In genomic region chr9:24776487-24776886, GRCm38 (mm10) we compare ENCODE assay signal across 16 mouse cellular contexts. TPM values are rescaled to one million over a fixed set of nuclear protein-coding genes. Genes with fewer than 3 reads are reported as not detected.
A peak's percentile ranks its signal among the peaks of the same experiment; 100 is the strongest.
DNase-seq lines count a peak whose midpoint lies in the region; ATAC-seq lines count a peak whose summit lies in the region.
"Had no signal": no experiment of that assay in that cellular context is flagged by ENCODE, and none has a peak within 500 bp of the region (broad histone marks: within the 10 kb centered on the region; RNA-seq: fewer than 3 reads in every experiment).

No protein-coding gene starts in this region.

- WGBS in midbrain, embryonic 11.5 days: under 1% methylated on average over 9 of the region's 9 CpGs
- WGBS in midbrain, embryonic 15.5 days: under 1% methylated on average over 9 of the region's 9 CpGs
- 5% methylated on average over 9 of the region's 9 CpGs for WGBS in heart, embryonic 14.5 days

- peaks cover 16% of the 10 kb centered on the region for H3K4me1 ChIP-seq in midbrain, embryonic 11.5 days (ENCODE audit: control insufficient read depth, insufficient read depth, low read length)
- H3K4me1 ChIP-seq in midbrain, embryonic 15.5 days: peaks cover 26% of the 10 kb centered on the region
- H3K4me1 ChIP-seq in heart, embryonic 14.5 days (ENCODE audit: control insufficient read depth in 2 of 2, insufficient read depth in 2 of 2, low read length in 2 of 2): peaks cover 10 to 40% of the 10 kb centered on the region in 2 experiments

- H3K36me3 ChIP-seq in midbrain, embryonic 11.5 days (ENCODE audit: control insufficient read depth, insufficient read depth, low read length): no peaks in the 10 kb centered on the region
- H3K36me3 ChIP-seq in midbrain, embryonic 15.5 days (replicated peaks): no peaks in the 10 kb centered on the region
- H3K36me3 ChIP-seq in heart, embryonic 14.5 days (ENCODE audit: control insufficient read depth, insufficient read depth, low read length): peaks cover 4% of the 10 kb centered on the region; the same call in 1 of the 2 replicates
- H3K36me3 ChIP-seq: intestine, embryonic 15.5 days had no signal

- no peak overlapping the region for H3K4me3 ChIP-seq in midbrain, embryonic 11.5 days (ENCODE audit: low read depth, low read length)
- H3K4me3 ChIP-seq in midbrain, embryonic 15.5 days: no peak overlapping the region
- peak overlapping the region; percentile 19 to 50; a peak in 3 of 4 replicates for H3K4me3 ChIP-seq in heart, embryonic 14.5 days (ENCODE audit: control insufficient read depth in 1 of 2, insufficient read depth in 1 of 2, low read depth in 1 of 2, low read length in 2 of 2)
- H3K4me3 ChIP-seq: intestine, embryonic 15.5 days had no signal

- H3K9me3 ChIP-seq in midbrain, embryonic 11.5 days (ENCODE audit: control insufficient read depth, low read length): no peaks in the 10 kb centered on the region
- no peaks in the 10 kb centered on the region for H3K9me3 ChIP-seq in midbrain, embryonic 15.5 days
- no peaks in the 10 kb centered on the region for H3K9me3 ChIP-seq in heart, embryonic 14.5 days (ENCODE audit: control insufficient read depth, low read length)
- H3K9me3 ChIP-seq: intestine, embryonic 15.5 days had no signal

- H3K4me2 ChIP-seq in midbrain, embryonic 11.5 days: no peak overlapping the region
- H3K4me2 ChIP-seq in midbrain, embryonic 15.5 days: no peak overlapping the region
- H3K4me2 ChIP-seq in heart, embryonic 14.5 days (ENCODE audit: low read length): peak overlapping the region; percentile 92
- H3K4me2 ChIP-seq: intestine, embryonic 15.5 days had no signal

- DNase-seq in midbrain, embryonic 11.5 days (ENCODE audit: low spot score, missing footprints): peak; percentile 96
- peak; percentile 69 for DNase-seq in embryo, embryonic 10 days (ENCODE audit: low spot score)
- DNase-seq in yolk sac, embryonic 10.5 days (ENCODE audit: low spot score): peak; percentile 12
- DNase-seq in cerebellum, postnatal 25 days: no peak
- no peak for DNase-seq in layer of hippocampus, adult 9-10 months (ENCODE audit: low spot score)
- DNase-seq: adrenal gland, postnatal 25 days; left cerebral cortex, postnatal 4 days; lung, postnatal 36 days; thymus, adult 18-20 months had no signal

- ATAC-seq in midbrain, embryonic 11.5 days (ENCODE audit: low FRiP score): no peak
- ATAC-seq in midbrain, embryonic 15.5 days (replicated peaks): no peak
- no peak for ATAC-seq in heart, embryonic 14.5 days (ENCODE audit: insufficient number of reproducible peaks, insufficient read depth, low FRiP score, low read depth)
- ATAC-seq: forebrain, postnatal 0 days; intestine, embryonic 15.5 days had no signal

- H3K27me3 ChIP-seq in midbrain, embryonic 11.5 days (ENCODE audit: control insufficient read depth, insufficient read depth, low read length): peaks cover 96% of the 10 kb centered on the region
- H3K27me3 ChIP-seq in midbrain, embryonic 15.5 days (replicated peaks): peaks cover 90% of the 10 kb centered on the region
- H3K27me3 ChIP-seq in heart, embryonic 14.5 days (ENCODE audit: control insufficient read depth, insufficient read depth, low read length): no peaks in the 10 kb centered on the region
- H3K27me3 ChIP-seq: CH12.LX had no signal

- H3K27ac ChIP-seq in midbrain, embryonic 11.5 days (ENCODE audit: low read depth, low read length): no peak overlapping the region
- H3K27ac ChIP-seq in midbrain, embryonic 15.5 days: no peak overlapping the region
- peak overlapping the region; percentile 87 to 96 for H3K27ac ChIP-seq in heart, embryonic 14.5 days (replicated peaks in 1 of 2; ENCODE audit: control insufficient read depth in 1 of 2, insufficient read depth in 1 of 2, low read depth in 2 of 2, low read length in 2 of 2)
- H3K27ac ChIP-seq: intestine, embryonic 15.5 days; kidney, postnatal 0 days; liver, embryonic 14.5 days had no signal

- H3K9ac ChIP-seq in midbrain, embryonic 11.5 days (ENCODE audit: low read length): no peak overlapping the region
- H3K9ac ChIP-seq in midbrain, embryonic 15.5 days: no peak overlapping the region
- H3K9ac ChIP-seq in heart, embryonic 14.5 days (ENCODE audit: low read length): peak overlapping the region; percentile 100
- H3K9ac ChIP-seq: forebrain, postnatal 0 days; intestine, embryonic 15.5 days; liver, embryonic 14.5 days had no signal

RNA-seq across cellular contexts. Expression of gene Tbx20, which starts 2.4 kb away (rescaled TPM):
- 0.07 and 0.08 TPM in 2 replicates for polyA plus RNA-seq in midbrain, embryonic 11.5 days (2014; fragmentation: Nextera tagmentation; extraction: Ambion mirVana)
- polyA plus RNA-seq in midbrain, embryonic 15.5 days (2015; fragmentation: Nextera tagmentation; extraction: Ambion mirVana): 0.04 and 0.14 TPM in 2 replicates
- polyA plus RNA-seq in heart, embryonic 14.5 days (2014; fragmentation: Nextera tagmentation; extraction: Ambion mirVana): 69.0 and 80.6 TPM in 2 replicates
- polyA plus RNA-seq: forebrain, postnatal 0 days; kidney, postnatal 0 days had no signal

Comparison
In these comparisons a context has a peak if more than half of its experiments do, and no peak if none do; other contexts are left out.
1. DNase-seq: peak in midbrain, embryonic 11.5 days (single experiment), embryo, embryonic 10 days (single experiment) and yolk sac, embryonic 10.5 days (single experiment); none in cerebellum, postnatal 25 days (0 of 2) and layer of hippocampus, adult 9-10 months (single experiment).
2. H3K27ac ChIP-seq: peak in heart, embryonic 14.5 days (2 of 2); none in midbrain, embryonic 11.5 days (single experiment) and midbrain, embryonic 15.5 days (single experiment).
3. H3K4me3 ChIP-seq: peak in heart, embryonic 14.5 days (2 of 2); none in midbrain, embryonic 11.5 days (single experiment) and midbrain, embryonic 15.5 days (single experiment).
4. RNA of gene Tbx20, which starts 2.4 kb away (polyA plus RNA-seq): 69.0 to 80.6 TPM in heart, embryonic 14.5 days; 0.07 to 0.08 TPM in midbrain, embryonic 11.5 days and 0.04 to 0.14 TPM in midbrain, embryonic 15.5 days; every median in the first group is over 10 times any median in the second.